Mouse (Mus musculus): Measurements from ENCODE around the gene Galntl6. TPM values are rescaled to one million over a fixed set of nuclear protein-coding genes. Genes with fewer than 3 reads are reported as not detected.

The Galntl6 gene
- total and polyA plus RNA-seq, 3 experiments: not detected

DNA sequence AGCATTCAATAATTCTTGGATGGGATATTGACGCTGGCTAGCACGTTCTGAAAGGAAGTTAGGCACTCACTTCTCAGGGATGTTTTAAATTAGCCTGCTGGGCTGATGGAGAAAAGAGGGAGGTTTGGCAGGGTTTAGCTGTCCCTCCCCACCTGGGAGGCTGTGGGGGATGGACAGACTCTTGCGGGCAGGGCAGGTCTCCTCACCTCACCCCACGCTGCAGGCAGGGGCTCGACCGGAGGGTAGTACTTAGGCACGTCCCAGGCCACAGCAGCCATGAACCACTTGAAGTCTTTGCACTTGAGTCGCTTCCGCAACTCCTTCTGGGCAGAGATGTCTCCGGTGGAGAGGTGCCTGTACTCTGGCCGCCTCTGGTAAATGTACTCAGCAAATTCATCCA, 1075.5 kb downstream of the Galntl6 start:
- in situ Hi-C loops (cut with MboI; ENCODE audit: low pct_ligation_motif_present, low pct_unique_long_range_greater_than_20kb, low sequenced_read_pairs): no loop called here
- H3K36me3 ChIP-seq (replicated peaks in 1 of 2; ENCODE audit: control insufficient read depth in 1 of 2, insufficient read depth in 1 of 2, low read length in 1 of 2): no peaks in the 10 kb centered on the region
- H3K4me2 ChIP-seq (ENCODE audit: insufficient read depth, low read depth, poor library complexity, severe bottlenecking): peak overlapping the region; percentile 64
- no peak overlapping the region for H3K9ac ChIP-seq (ENCODE audit: insufficient read depth, low read depth)
- dilution Hi-C loops (cut with MboI; ENCODE audit: extremely low pct_ligation_motif_present, extremely low pct_unique_long_range_greater_than_20kb, low sequenced_read_pairs): no loop called here
- H3K9me3 ChIP-seq (replicated peaks; ENCODE audit: low read length): no peaks in the 10 kb centered on the region
- no peak for DNase-seq (ENCODE audit: extremely low read depth)
- no peak overlapping the region for H3K27ac ChIP-seq (ENCODE audit: insufficient read depth, low read depth)
- no peaks in the 10 kb centered on the region for H3K79me2 ChIP-seq (replicated peaks; ENCODE audit: control insufficient read depth, extremely low read depth, insufficient read depth, poor library complexity, severe bottlenecking)
- peaks cover 0 to 4% of the 10 kb centered on the region in 2 experiments; a peak in 1 of 4 replicates for H3K4me1 ChIP-seq (ENCODE audit: control insufficient read depth in 1 of 2, insufficient read depth in 2 of 2)
- H3K4me3 ChIP-seq (replicated peaks in 1 of 3; ENCODE audit: low read depth in 2 of 3, low read length in 2 of 3, poor library complexity in 1 of 3): peak overlapping the region in 1 of 3 experiments; percentile 14
- H3K27me3 ChIP-seq (replicated peaks): no peaks in the 10 kb centered on the region
- TF ChIP-seq ZC3H11A (IDR thresholded peaks at IDR 0.05; ENCODE audit: low read depth, low read length): no peak
- TF ChIP-seq ETS1 (conservative IDR thresholded peaks at IDR 0.05; ENCODE audit: low read depth, low read length): no peak
- no peak for TF ChIP-seq SMC3 (IDR thresholded peaks at IDR 0.05; ENCODE audit: low read depth, low read length)

DNA sequence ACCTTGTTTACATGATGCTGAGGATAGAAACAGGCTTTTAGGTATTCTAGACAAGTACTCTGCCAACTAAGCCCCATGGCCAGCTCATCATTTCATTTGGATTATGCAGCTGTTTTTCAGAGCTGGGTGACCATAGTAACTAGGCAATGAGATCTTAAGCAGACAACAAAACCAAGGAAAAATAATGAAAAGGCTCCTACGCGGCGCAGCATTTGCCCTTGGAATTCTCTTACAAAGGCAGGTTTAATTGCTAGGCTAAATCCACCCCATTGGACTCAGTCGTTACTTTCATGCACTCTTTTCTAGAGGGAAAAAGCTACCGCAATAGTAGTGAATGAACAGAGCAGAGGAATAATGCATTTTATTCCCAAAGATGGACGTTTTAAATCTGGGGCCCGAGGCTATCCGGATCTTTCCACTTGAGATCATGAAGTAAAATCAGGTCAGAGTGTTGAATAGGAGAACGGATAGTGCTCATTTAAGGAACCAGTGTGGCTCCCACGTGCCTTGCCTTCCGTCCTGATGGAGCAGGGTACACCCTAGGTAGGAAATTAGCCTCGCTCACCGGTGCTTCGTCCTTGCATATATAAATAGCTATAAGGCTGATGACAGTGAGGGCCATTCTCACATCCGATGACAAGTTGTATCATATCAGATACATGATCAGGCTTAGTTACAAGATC, 1076.1 kb downstream of the Galntl6 start:
- H3K36me3 ChIP-seq (replicated peaks in 1 of 2; ENCODE audit: control insufficient read depth in 1 of 2, insufficient read depth in 1 of 2, low read length in 1 of 2): no peaks in the 10 kb centered on the region
- H3K9me3 ChIP-seq (replicated peaks; ENCODE audit: low read length): no peaks in the 10 kb centered on the region
- no peaks in the 10 kb centered on the region for H3K79me2 ChIP-seq (replicated peaks; ENCODE audit: control insufficient read depth, extremely low read depth, insufficient read depth, poor library complexity, severe bottlenecking)
- no peak for DNase-seq (ENCODE audit: extremely low read depth)
- dilution Hi-C loops (cut with MboI; ENCODE audit: extremely low pct_ligation_motif_present, extremely low pct_unique_long_range_greater_than_20kb, low sequenced_read_pairs): no loop called here
- H3K4me3 ChIP-seq (replicated peaks in 1 of 3; ENCODE audit: low read depth in 2 of 3, low read length in 2 of 3, poor library complexity in 1 of 3): peak overlapping the region in 1 of 3 experiments; percentile 35
- no peak for TF ChIP-seq JUN (IDR thresholded peaks at IDR 0.05; ENCODE audit: insufficient read depth, low read depth, low read length)
- no peak for TF ChIP-seq UBTF (IDR thresholded peaks at IDR 0.05; ENCODE audit: low read depth, low read length)
- no peak for TF ChIP-seq MAX (IDR thresholded peaks at IDR 0.05; ENCODE audit: low read length)
- no peak for TF ChIP-seq MAFK (IDR thresholded peaks at IDR 0.05; ENCODE audit: insufficient replicate concordance, low read length)
- TF ChIP-seq MYC (IDR thresholded peaks at IDR 0.05; ENCODE audit: low read depth, low read length): no peak
- TF ChIP-seq USF2 (conservative IDR thresholded peaks at IDR 0.05; ENCODE audit: low read depth, low read length): no peak
- TF ChIP-seq ZC3H11A (IDR thresholded peaks at IDR 0.05; ENCODE audit: low read depth, low read length): no peak
- no peak for TF ChIP-seq SIN3A (IDR thresholded peaks at IDR 0.05; ENCODE audit: low read length)
- TF ChIP-seq SMC3 (IDR thresholded peaks at IDR 0.05; ENCODE audit: low read depth, low read length): no peak
- TF ChIP-seq TBP (conservative IDR thresholded peaks at IDR 0.05; ENCODE audit: low read depth, low read length): no peak
- TF ChIP-seq BHLHE40 (IDR thresholded peaks at IDR 0.05; ENCODE audit: low read depth, low read length): no peak
- TF ChIP-seq ELF1 (IDR thresholded peaks at IDR 0.05; ENCODE audit: low read depth, low read length): no peak
- no peaks in the 10 kb centered on the region for H3K27me3 ChIP-seq (replicated peaks)
- in situ Hi-C loops (cut with MboI; ENCODE audit: low pct_ligation_motif_present, low pct_unique_long_range_greater_than_20kb, low sequenced_read_pairs): no loop called here
- peak overlapping the region; percentile 64; the same call in 1 of the 2 replicates for H3K4me2 ChIP-seq (ENCODE audit: insufficient read depth, low read depth, poor library complexity, severe bottlenecking)
- H3K4me1 ChIP-seq (ENCODE audit: control insufficient read depth in 1 of 2, insufficient read depth in 2 of 2): peaks cover 0 to 4% of the 10 kb centered on the region in 2 experiments; a peak in 1 of 4 replicates
- H3K27ac ChIP-seq (ENCODE audit: insufficient read depth, low read depth): no peak overlapping the region
- no peak overlapping the region for H3K9ac ChIP-seq (ENCODE audit: insufficient read depth, low read depth)

Measured in CH12.LX (cell line).